Mouse (Mus musculus) limb, embryonic 15.5 days (tissue): ENCODE measurements around the gene Hmga1. TPM values are rescaled to one million over a fixed set of nuclear protein-coding genes. Genes with fewer than 3 reads are reported as not detected.

ENCODE experiments used
- ATAC-seq: fragments of 200-750 bp; cut with Nextera tagmentation; 2 replicates; pipeline ENCODE4 v1.8.0; 2017; ENCODE audit warnings: low read depth, moderate TSS enrichment; ENCODE audit not compliant: insufficient number of reproducible peaks, low FRiP score, low TSS enrichment
- H3K27ac ChIP-seq: fragments of 300-500 bp; sonication (generic); 2 replicates; pipeline ENCODE4 v1.5.1; 2015; ENCODE audit warnings: moderate library complexity, mild to moderate bottlenecking, inconsistent platforms
- H3K27me3 ChIP-seq: fragments of 300-500 bp; sonication (generic); 2 replicates; pipeline ENCODE4 v1.6.1; 2015; ENCODE audit warnings: inconsistent platforms
- H3K36me3 ChIP-seq: fragments of 300-500 bp; sonication (generic); 2 replicates; pipeline ENCODE4 v1.6.1; 2015; ENCODE audit warnings: inconsistent platforms
- H3K4me1 ChIP-seq: fragments of 300-500 bp; sonication (generic); 2 replicates; pipeline ENCODE4 v1.6.1; 2015; ENCODE audit warnings: inconsistent platforms
- H3K4me2 ChIP-seq: fragments of 300-500 bp; sonication (generic); 2 replicates; pipeline ENCODE4 v1.6.1; 2015; ENCODE audit warnings: mild to moderate bottlenecking, inconsistent platforms
- H3K4me3 ChIP-seq: fragments of 300-500 bp; sonication (generic); 2 replicates; pipeline ENCODE4 v1.5.1; 2015; ENCODE audit warnings: mild to moderate bottlenecking, inconsistent platforms
- H3K9ac ChIP-seq: fragments of 300-500 bp; sonication (generic); 2 replicates; pipeline ENCODE4 v1.6.1; 2015; ENCODE audit warnings: inconsistent platforms
- H3K9me3 ChIP-seq: fragments of 300-500 bp; sonication (generic); 2 replicates; pipeline ENCODE4 v1.6.1; 2016; ENCODE audit warnings: inconsistent platforms
- WGBS: fragments of 180-500 bp; shearing (Covaris S2); methylation state at CpG from one replicate; pipeline ENCODE4 v1.1.7; 2015; 5-methylcytosine and 5-hydroxymethylcytosine counted together
- polyA plus RNA-seq: library from polyadenylated mRNA; unstranded; fragments of >200 nt; fragmentation: Nextera tagmentation; extraction: Ambion mirVana; gene quantifications from 2 replicates; pipeline ENCODE4 v1.2.1, GENCODE M21; 2015

Gene Hmga1
- polyA plus RNA-seq, 1 experiment from 2014 or later: 161 TPM

DNA sequence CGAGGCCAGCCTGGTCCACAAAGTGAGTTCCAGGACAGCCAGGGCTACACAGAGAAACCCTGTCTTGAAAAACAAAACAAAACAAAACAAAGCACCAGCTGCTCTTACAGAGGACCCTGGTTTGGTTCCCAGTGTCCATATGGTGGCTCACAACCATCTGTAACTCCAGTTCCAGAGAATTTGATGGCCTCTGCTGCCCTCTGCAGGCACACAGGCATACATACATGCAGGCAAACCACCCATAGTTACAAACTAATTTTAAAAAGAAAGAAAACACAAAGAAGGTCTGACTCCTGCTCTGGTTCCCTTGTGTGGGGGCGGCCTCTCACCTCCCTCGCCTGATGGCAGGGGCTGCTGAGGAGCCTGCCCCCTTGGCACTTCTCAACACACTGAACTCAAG is 22.9 kb upstream of the Hmga1 start:
- no peak overlapping the region for H3K27ac ChIP-seq
- 87% methylated on average over 3 of the region's 3 CpGs for WGBS
- H3K4me1 ChIP-seq: peaks cover 2% of the 10 kb centered on the region; the same call in 1 of the 2 replicates
- no peak overlapping the region for H3K9ac ChIP-seq
- no peaks in the 10 kb centered on the region for H3K9me3 ChIP-seq
- no peak overlapping the region for H3K4me2 ChIP-seq
- ATAC-seq: no peak
- no peak overlapping the region for H3K4me3 ChIP-seq
- no peaks in the 10 kb centered on the region for H3K27me3 ChIP-seq
- H3K36me3 ChIP-seq: no peaks in the 10 kb centered on the region

DNA sequence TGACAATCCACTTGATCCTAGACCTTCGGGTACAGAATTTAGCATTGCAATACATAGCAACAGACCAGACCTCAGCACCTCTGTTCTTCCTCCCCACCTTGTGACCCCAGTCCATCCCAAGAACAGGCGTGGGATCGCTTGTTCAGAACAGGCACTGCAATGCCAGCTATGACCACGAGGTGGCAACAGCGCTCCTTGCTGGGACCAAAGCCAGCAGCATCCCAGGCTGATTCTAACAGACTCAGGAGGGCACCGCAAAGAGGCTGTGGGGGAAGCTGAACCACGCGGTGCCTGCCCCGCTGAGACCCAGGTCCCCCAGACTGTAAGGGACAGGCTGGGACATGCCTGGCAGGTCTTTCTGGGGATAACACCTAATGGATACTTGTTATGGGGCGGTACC is 21.6 kb upstream of the Hmga1 start:
- no peak overlapping the region for H3K4me3 ChIP-seq
- no peaks in the 10 kb centered on the region for H3K27me3 ChIP-seq
- ATAC-seq: 0 out of 2 replicates have a peak, but pooled peaks have one; percentile 19
- no peak overlapping the region for H3K27ac ChIP-seq
- peaks cover 2% of the 10 kb centered on the region; the same call in 1 of the 2 replicates for H3K4me1 ChIP-seq
- no peak overlapping the region for H3K4me2 ChIP-seq
- H3K36me3 ChIP-seq: no peaks in the 10 kb centered on the region
- H3K9ac ChIP-seq: no peak overlapping the region
- no peaks in the 10 kb centered on the region for H3K9me3 ChIP-seq
- WGBS: 5% methylated on average over 10 of the region's 10 CpGs

DNA sequence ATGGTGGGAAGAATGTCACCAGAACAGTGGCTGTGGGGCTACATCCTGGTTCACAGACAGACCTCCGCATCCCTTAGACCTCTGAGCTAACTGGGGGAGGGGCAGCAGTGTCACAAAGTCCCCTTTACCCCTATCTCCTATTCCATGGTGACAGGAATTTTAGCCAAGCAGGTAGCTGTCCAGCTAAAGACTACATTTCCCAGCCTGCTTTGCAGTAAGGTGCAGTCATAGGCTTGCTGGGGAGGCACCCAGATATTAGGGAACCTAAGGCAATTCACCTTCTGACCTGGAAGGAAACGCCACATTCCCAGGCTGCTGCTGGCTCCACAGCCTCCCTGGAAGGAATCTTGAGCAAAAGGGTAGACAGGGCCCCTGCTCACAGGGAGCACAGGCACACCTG is 15.0 kb upstream of the Hmga1 start:
- H3K9me3 ChIP-seq: no peaks in the 10 kb centered on the region
- H3K27ac ChIP-seq: no peak overlapping the region
- no peaks in the 10 kb centered on the region for H3K4me1 ChIP-seq
- H3K9ac ChIP-seq: no peak overlapping the region
- no peaks in the 10 kb centered on the region for H3K27me3 ChIP-seq
- no peak overlapping the region for H3K4me3 ChIP-seq
- H3K36me3 ChIP-seq: no peaks in the 10 kb centered on the region
- WGBS: 58% methylated on average over 2 of the region's 2 CpGs
- ATAC-seq: no peak
- H3K4me2 ChIP-seq: no peak overlapping the region

DNA sequence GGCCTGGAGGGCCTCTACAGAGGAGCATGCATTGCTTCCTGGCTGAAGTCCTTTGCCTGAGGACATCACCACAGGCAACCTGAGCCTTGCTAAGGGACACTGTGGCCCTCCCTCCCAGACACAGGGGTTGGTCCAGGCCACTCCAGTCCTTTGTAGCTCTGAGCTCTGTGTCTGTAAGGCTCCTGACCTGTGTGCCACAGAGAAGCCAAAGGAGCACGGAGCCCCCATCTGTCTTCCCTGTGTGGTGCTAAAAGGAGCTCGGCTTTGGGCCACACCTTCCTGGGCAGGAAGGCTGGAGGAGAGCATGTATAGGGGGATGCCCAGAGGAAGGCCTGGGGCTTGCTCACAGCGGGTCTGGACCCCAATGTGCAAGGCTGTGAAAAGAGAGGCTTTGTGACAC is 14.3 kb upstream of the Hmga1 start:
- Histone ChIP-seq H3K27me3 (no peaks in the 10 kb centered on the region), H3K4me3 (no peak overlapping the region), H3K4me2 (no peak overlapping the region), H3K36me3 (no peaks in the 10 kb centered on the region), H3K4me1 (no peaks in the 10 kb centered on the region), H3K27ac (no peak overlapping the region), H3K9ac (no peak overlapping the region), H3K9me3 (no peaks in the 10 kb centered on the region)
- 70% methylated on average over 3 of the region's 3 CpGs for WGBS
- no peak for ATAC-seq

DNA sequence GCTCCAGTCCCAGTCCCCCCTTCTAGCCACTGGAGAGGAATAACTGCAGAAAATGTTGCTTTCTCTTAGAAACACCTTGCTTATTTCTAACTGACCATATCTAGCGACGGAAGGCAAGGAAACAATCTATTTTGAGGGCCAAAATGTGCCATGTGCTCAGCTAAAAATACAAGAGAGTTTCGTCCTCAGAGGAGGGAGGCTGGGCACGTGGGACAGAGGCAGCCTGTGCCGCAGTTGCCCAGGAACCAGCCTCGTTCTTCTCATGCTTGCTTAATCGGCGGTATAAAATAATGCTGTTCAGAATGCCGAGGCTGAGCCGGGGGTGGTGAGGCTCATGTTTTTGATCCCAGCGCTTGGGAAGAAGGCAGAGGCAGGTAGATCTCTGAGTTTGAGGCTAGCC is 11.7 kb upstream of the Hmga1 start:
- no peak overlapping the region for H3K9ac ChIP-seq
- ATAC-seq: no peak
- no peaks in the 10 kb centered on the region for H3K36me3 ChIP-seq
- 0 out of 2 replicates have a peak, but pooled peaks cover 2% of the 10 kb centered on the region for H3K4me1 ChIP-seq
- no peaks in the 10 kb centered on the region for H3K9me3 ChIP-seq
- no peak overlapping the region for H3K4me3 ChIP-seq
- no peak overlapping the region for H3K27ac ChIP-seq
- no peaks in the 10 kb centered on the region for H3K27me3 ChIP-seq
- H3K4me2 ChIP-seq: no peak overlapping the region
- 81% methylated on average over 11 of the region's 11 CpGs for WGBS

DNA sequence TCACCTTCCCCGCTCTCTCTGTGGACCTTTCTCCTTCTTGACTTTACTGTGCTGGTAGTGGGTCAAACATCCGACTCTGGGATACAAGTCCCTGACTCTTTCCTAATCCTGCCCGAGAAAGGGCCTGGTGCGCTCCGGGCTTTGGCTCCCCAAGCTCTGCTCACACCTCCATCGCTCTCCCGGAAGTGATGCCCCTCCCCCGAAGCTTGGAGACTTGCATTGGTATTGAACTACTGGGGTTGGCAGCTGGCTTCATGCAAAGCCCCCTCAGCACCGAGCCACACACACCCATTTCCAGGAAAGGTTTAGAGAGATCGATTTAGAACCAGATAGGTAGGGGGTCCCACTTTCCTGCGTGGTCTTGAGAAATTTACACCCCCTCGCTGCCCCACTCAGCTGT is 10.3 kb upstream of the Hmga1 start:
- Histone ChIP-seq H3K4me3 (no peak overlapping the region), H3K9me3 (no peaks in the 10 kb centered on the region), H3K27ac (no peak overlapping the region), H3K36me3 (no peaks in the 10 kb centered on the region), H3K4me1 (0 out of 2 replicates have a peak, but pooled peaks cover 6% of the 10 kb centered on the region), H3K27me3 (no peaks in the 10 kb centered on the region), H3K9ac (no peak overlapping the region), H3K4me2 (no peak overlapping the region)
- ATAC-seq: no peak
- WGBS: 44% methylated on average over 12 of the region's 12 CpGs

DNA sequence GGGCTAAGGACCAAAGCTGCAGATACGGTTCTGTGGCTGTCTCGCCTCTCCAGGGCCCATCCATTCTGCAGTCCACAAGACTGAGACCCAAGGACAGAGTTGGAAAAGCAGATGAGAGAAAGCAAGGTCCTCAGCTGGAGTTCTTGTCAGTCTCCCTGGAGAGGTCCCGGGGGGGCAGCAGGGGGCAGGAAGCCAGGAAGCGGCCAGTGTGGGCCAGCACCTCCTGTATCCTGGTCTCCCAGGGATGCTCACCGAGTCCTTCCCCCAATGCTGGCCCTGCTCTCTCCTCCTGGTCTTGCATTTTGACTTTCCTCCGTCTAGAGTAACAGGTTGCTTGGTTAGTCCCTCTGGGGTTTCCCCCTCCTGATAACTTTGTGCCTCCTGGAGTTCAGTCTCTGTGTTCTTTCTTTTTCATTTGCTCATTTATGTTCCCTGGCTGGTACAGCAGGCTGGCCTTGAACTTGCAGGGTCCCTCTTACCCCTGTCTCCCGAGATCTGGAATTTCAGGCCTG is 9.7 kb upstream of the Hmga1 start:
- H3K9me3 ChIP-seq: no peaks in the 10 kb centered on the region
- no peak for ATAC-seq
- no peak overlapping the region for H3K27ac ChIP-seq

DNA sequence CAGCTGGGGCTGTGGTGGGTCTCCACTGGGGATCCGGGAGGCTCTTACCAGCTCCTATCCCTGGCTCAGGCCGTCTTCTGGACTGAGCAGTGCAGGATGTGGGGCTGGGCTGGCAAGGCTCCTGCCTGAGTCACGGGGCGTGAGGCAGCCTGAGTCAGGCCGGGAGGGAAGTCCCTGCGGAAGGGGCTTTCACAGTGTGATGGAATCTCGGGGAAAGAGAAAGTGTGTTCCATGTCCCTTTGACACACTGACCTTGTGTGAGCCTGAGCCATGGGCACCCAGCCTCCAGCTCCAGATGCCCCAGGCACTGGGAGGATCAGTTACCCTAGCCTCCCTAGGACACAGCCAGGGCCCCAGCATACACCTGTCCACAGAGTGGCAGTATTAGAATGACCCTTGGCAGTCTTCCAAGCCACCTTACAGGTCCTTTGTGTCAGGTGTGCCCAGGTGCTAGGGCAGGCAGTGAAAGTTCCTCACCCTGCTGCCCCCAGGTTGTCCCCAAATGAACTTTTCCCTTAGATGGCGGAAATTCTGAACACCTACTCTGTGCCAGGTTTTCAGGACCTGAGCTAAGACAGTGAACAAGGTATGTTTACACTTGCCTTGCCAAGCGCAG is 8.9 kb upstream of the Hmga1 start:
- ATAC-seq: peak; percentile 30; the same call in 1 of the 2 replicates
- no peak overlapping the region for H3K4me3 ChIP-seq
- 63% methylated on average over 9 of the region's 9 CpGs for WGBS
- H3K9ac ChIP-seq: no peak overlapping the region
- no peaks in the 10 kb centered on the region for H3K9me3 ChIP-seq
- no peak overlapping the region for H3K4me2 ChIP-seq
- no peaks in the 10 kb centered on the region for H3K27me3 ChIP-seq
- 0 out of 2 replicates have a peak, but pooled peaks cover 8% of the 10 kb centered on the region for H3K4me1 ChIP-seq
- no peaks in the 10 kb centered on the region for H3K36me3 ChIP-seq
- no peak overlapping the region for H3K27ac ChIP-seq

More for the DNA sequence above, 9.7 kb upstream of the Hmga1 start:
- no peak overlapping the region for H3K4me2 ChIP-seq
- no peaks in the 10 kb centered on the region for H3K27me3 ChIP-seq
- no peak overlapping the region for H3K9ac ChIP-seq
- WGBS: 73% methylated on average over 7 of the region's 7 CpGs
- H3K4me3 ChIP-seq: no peak overlapping the region
- 0 out of 2 replicates have a peak, but pooled peaks cover 6% of the 10 kb centered on the region for H3K4me1 ChIP-seq
- no peaks in the 10 kb centered on the region for H3K36me3 ChIP-seq

DNA sequence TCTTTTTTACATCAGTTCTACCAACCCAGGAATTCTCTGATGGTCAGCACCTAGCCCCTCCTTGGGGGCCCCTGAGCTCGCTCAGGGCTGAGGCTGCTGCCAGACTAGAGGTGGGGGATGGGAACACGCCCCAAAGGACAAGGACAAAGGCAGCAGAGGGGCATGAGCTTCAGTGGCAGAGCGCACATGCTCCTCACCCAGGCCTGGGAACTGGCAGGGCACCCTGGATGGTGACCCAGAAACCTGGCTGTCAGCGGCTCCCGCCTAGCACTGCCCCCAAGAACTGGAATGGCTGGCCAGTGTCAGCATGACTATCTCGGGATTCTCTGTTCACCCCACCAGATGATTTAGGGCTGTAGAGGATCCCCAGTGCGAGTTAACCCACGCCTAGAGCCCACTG is 7.1 kb upstream of the Hmga1 start:
- H3K4me2 ChIP-seq: no peak overlapping the region
- H3K27me3 ChIP-seq: no peaks in the 10 kb centered on the region
- WGBS: 70% methylated on average over 8 of the region's 8 CpGs
- no peaks in the 10 kb centered on the region for H3K9me3 ChIP-seq
- ATAC-seq: no peak
- peaks cover 15% of the 10 kb centered on the region; the same call in 1 of the 2 replicates for H3K4me1 ChIP-seq
- H3K9ac ChIP-seq: no peak overlapping the region
- no peaks in the 10 kb centered on the region for H3K36me3 ChIP-seq
- H3K4me3 ChIP-seq: no peak overlapping the region
- no peak overlapping the region for H3K27ac ChIP-seq

DNA sequence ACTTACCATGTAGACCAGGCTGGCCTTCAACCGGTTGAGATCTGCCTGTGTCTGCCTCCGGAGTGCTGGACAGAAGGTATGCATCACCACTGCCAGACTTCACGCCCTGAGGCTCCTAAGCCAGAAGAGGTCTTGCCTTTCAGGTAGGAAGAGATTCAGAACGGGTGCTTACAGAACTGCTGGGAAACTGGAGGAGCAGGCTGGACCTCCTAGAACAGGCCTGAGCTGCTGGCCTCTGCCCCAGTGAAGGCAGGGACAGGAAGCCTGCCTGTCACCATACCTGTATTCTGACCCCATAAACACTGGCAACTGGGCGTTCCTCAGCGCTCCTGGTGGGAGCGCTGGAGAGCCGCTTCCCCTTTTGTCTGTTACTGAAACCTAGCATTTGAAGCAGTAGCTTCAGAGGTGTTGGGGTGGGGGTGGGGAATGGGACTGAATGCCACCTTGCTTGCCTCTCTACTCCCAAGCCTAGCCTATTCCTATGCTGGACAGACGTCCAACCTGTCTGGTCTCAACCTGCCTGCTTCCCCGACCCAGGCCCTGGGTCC is 4.8 kb upstream of the Hmga1 start:
- no peak overlapping the region for H3K9ac ChIP-seq
- no peak for ATAC-seq
- H3K27me3 ChIP-seq: no peaks in the 10 kb centered on the region
- peaks cover 36% of the 10 kb centered on the region for H3K4me1 ChIP-seq
- no peaks in the 10 kb centered on the region for H3K36me3 ChIP-seq
- H3K4me3 ChIP-seq: no peak overlapping the region
- 53% methylated on average over 10 of the region's 10 CpGs for WGBS
- no peak overlapping the region for H3K27ac ChIP-seq
- no peaks in the 10 kb centered on the region for H3K9me3 ChIP-seq
- H3K4me2 ChIP-seq: no peak overlapping the region

DNA sequence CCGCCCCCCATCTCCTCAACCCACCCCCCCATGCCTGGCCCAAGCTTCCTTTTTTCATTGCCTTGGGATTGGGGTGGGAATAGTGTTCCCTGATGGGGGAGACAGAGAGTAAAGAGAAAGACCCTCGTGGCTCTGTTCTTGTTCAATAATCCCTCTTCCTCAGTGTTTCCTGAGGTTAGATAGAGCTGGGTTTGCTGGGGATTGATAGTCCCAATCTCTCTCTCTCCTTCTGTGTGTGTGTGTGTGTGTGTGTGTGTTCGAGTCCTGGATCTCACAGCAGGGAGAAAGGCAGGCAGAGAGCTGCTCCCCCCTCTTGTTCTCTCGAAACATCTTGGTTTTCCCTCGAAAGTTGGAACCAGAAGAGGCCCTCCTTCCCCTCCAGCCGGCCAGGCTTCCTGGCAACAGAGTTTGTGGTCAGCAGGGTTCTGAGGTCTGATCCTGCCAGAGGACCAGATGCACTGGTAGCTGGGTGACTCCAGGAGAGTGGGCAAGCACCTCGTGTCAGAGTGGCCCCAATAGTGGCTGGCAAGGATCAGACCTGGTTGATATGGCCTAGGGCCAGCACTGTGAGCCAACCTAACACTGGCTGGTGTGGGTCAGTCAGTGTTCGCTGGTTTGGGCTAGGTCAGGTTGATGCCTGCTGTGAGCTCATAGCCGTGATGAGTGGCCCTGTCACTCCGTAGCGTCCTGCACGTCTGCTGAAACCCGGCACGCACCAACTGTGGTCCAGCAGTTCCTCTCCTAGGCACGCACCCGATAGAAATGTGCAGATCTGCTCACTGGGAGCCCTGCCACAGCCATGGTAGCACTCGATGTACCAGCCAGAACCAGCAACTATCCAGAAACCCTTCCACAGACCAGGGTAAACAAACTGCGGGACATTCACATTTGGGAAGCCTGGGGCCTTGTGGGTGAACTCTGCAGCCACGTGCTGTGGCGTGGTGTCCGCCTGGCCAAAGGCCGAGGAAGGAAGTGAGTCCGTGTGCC is 3.8 kb upstream of the Hmga1 start:
- no peaks in the 10 kb centered on the region for H3K36me3 ChIP-seq
- no peak overlapping the region for H3K4me3 ChIP-seq
- no peaks in the 10 kb centered on the region for H3K9me3 ChIP-seq
- no peak for ATAC-seq
- no peaks in the 10 kb centered on the region for H3K27me3 ChIP-seq
- no peak overlapping the region for H3K4me2 ChIP-seq
- 77% methylated on average over 23 of the region's 23 CpGs for WGBS
- no peak overlapping the region for H3K9ac ChIP-seq
- H3K4me1 ChIP-seq: peaks cover 36% of the 10 kb centered on the region
- H3K27ac ChIP-seq: no peak overlapping the region
